Mouse (Mus musculus): Measurements from ENCODE around the gene F11. TPM values are rescaled to one million over a fixed set of nuclear protein-coding genes. Genes with fewer than 3 reads are reported as not detected.

F11 gene
- polyA plus RNA-seq, 1 experiment from 2014 or later = not detected

GRCm38 (mm10) chr8:45239363-45239762 lies 22.5 kb downstream of the F11 start:
- H3K4me3 ChIP-seq (replicated peaks) = no peak overlapping the region

GRCm38 (mm10) chr8:45238282-45238681 lies 23.5 kb downstream of the F11 start:
- H3K4me2 ChIP-seq (replicated peaks) = no peak overlapping the region
- 24% methylated on average over 3 of the region's 3 CpGs for WGBS
- no peaks in the 10 kb centered on the region for H3K4me1 ChIP-seq
- 0 out of 2 replicates have a peak, but pooled peaks cover 4% of the 10 kb centered on the region for H3K27me3 ChIP-seq
- no peak overlapping the region for H3K9ac ChIP-seq
- H3K36me3 ChIP-seq = no peaks in the 10 kb centered on the region
- no peak overlapping the region for H3K27ac ChIP-seq (replicated peaks)
- H3K9me3 ChIP-seq (replicated peaks) = no peaks in the 10 kb centered on the region
- H3K4me3 ChIP-seq (replicated peaks) = no peak overlapping the region
- ATAC-seq (ENCODE audit: insufficient number of reproducible peaks, low FRiP score, low TSS enrichment, low read depth) = no peak

More at GRCm38 (mm10) chr8:45239363-45239762, 22.5 kb downstream of the F11 start:
- no peaks in the 10 kb centered on the region for H3K36me3 ChIP-seq
- H3K9me3 ChIP-seq (replicated peaks) = no peaks in the 10 kb centered on the region
- no peak overlapping the region for H3K27ac ChIP-seq (replicated peaks)
- 0 out of 2 replicates have a peak, but pooled peaks cover 4% of the 10 kb centered on the region for H3K27me3 ChIP-seq
- no peaks in the 10 kb centered on the region for H3K4me1 ChIP-seq
- H3K4me2 ChIP-seq (replicated peaks) = no peak overlapping the region
- WGBS = 76% methylated on average over 8 of the region's 8 CpGs
- no peak for ATAC-seq (ENCODE audit: insufficient number of reproducible peaks, low FRiP score, low TSS enrichment, low read depth)
- no peak overlapping the region for H3K9ac ChIP-seq

DNA sequence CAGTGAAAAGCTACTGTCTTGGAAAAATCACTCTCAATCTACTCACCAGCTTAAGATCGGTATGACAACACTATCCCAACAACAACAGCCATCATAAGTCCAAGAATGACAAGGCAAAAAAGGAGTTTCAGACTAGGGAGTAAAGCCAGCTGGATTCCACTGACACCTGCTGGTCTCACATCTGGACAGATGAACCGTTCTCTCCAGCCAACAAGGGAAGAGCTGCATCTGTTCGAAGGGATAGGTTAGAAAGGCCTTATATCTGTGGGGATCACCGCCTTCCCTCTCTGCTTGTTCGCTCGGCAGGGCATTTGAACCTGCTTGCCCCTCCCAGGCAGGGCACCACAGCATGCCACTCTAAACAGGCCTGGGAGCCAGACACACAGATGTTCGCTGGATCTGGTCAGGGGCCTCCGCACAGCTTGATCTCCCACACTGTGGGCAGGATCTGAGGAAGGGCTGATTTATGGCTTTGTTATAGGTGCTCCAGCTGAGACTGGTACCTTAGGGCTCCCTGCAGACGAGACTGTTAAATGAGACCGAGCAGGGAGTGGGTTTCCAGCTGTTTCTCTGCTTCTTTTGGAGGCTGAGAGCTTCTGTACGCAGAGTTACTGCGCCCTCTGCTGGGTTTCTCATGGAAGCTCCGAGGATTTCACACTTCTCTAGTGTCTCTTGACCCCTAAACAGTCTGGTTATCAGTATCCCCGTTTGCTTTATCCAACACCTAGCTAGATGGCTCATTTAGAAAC lies 25.5 kb downstream of the F11 start:
- 0 out of 2 replicates have a peak, but pooled peaks cover 4% of the 10 kb centered on the region for H3K27me3 ChIP-seq
- WGBS = 19% methylated on average over 14 of the region's 14 CpGs
- H3K4me2 ChIP-seq (replicated peaks) = peak overlapping the region; percentile 41
- no peaks in the 10 kb centered on the region for H3K4me1 ChIP-seq
- H3K9me3 ChIP-seq (replicated peaks) = no peaks in the 10 kb centered on the region
- H3K4me3 ChIP-seq (replicated peaks) = no peak overlapping the region
- H3K27ac ChIP-seq (replicated peaks) = no peak overlapping the region
- H3K9ac ChIP-seq = 0 out of 2 replicates have a peak overlapping the region, but pooled peaks have one; percentile 5
- ATAC-seq (ENCODE audit: insufficient number of reproducible peaks, low FRiP score, low TSS enrichment, low read depth) = 0 out of 2 replicates have a peak, but pooled peaks have one; percentile 31
- no peaks in the 10 kb centered on the region for H3K36me3 ChIP-seq

DNA sequence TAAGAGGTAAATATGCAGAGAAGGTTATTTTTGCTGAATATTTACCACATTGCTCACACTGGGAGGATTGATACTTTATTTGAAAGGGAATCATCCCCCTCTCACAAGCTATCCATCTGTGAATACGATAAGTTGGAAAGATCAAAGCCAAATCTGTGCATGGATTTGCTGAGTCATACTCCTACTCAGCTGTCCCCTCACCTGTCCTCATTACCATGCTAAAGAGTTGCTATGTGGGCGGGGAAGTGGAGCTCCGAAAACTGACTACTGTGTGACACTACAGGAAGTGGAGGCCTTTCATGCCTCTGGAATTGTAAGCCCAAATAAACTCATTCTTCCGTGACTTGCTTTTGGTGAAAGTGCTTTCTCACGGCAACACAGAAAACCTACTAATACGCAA lies 26.6 kb downstream of the F11 start:
- no peaks in the 10 kb centered on the region for H3K36me3 ChIP-seq
- no peaks in the 10 kb centered on the region for H3K9me3 ChIP-seq (replicated peaks)
- no peaks in the 10 kb centered on the region for H3K4me1 ChIP-seq
- H3K9ac ChIP-seq = no peak overlapping the region
- no peak overlapping the region for H3K27ac ChIP-seq (replicated peaks)
- WGBS = 80% methylated on average over 6 of the region's 6 CpGs
- no peak overlapping the region for H3K4me3 ChIP-seq (replicated peaks)
- no peak for ATAC-seq (ENCODE audit: insufficient number of reproducible peaks, low FRiP score, low TSS enrichment, low read depth)
- H3K4me2 ChIP-seq (replicated peaks) = no peak overlapping the region
- 0 out of 2 replicates have a peak, but pooled peaks cover 4% of the 10 kb centered on the region for H3K27me3 ChIP-seq

DNA sequence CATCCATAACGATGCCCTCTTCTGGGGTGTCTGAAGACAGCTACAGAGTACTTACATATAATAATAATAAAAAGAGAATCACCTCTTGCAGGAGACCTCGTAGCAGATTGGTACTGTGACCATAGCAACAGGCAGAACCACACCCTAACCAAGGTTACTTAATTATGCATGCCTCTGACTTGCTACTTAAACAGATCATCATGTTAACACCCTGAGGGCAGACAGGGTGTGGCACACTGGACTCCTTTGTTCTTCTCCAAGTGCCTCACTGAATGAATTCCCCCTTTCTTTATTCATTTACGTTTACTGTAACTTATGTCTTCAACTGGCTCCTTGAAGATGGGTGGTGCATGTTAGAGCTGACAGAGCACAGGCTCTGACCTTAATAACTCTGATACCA lies 28.6 kb downstream of the F11 start:
- Histone ChIP-seq H3K27ac (replicated peaks) (no peak overlapping the region), H3K9ac (no peak overlapping the region), H3K4me3 (replicated peaks) (no peak overlapping the region), H3K36me3 (no peaks in the 10 kb centered on the region), H3K4me2 (replicated peaks) (no peak overlapping the region), H3K27me3 (0 out of 2 replicates have a peak, but pooled peaks cover 4% of the 10 kb centered on the region), H3K4me1 (no peaks in the 10 kb centered on the region), H3K9me3 (replicated peaks) (no peaks in the 10 kb centered on the region)
- 43% methylated on average over 3 of the region's 3 CpGs for WGBS
- ATAC-seq (ENCODE audit: insufficient number of reproducible peaks, low FRiP score, low TSS enrichment, low read depth) = no peak

DNA sequence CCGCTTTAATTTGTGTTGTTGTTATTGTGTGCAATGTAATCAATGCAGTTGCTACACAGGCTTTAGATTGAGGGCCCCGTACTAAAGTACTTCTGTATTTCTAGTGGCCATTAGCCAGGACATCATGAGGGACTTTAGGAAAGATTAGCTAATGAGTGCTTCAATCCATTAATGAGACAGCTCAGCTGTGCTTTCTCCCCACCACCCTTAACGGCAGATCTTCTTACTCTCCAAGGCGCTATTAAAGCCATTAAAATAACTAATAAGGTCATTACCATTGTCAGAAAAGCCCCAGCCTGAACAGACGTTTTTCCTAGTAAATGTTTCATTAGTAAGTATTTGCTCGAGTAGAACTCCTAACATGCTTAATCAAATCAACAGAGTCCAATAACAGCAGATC lies 59.4 kb downstream of the F11 start:
- no peak for ATAC-seq (ENCODE audit: insufficient number of reproducible peaks, low FRiP score, low TSS enrichment, low read depth)
- H3K27me3 ChIP-seq = no peaks in the 10 kb centered on the region
- H3K27ac ChIP-seq (replicated peaks) = no peak overlapping the region
- H3K9me3 ChIP-seq (replicated peaks) = no peaks in the 10 kb centered on the region
- H3K4me3 ChIP-seq (replicated peaks) = no peak overlapping the region
- H3K4me2 ChIP-seq (replicated peaks) = no peak overlapping the region
- 73% methylated on average over 6 of the region's 6 CpGs for WGBS
- no peak overlapping the region for H3K9ac ChIP-seq
- no peaks in the 10 kb centered on the region for H3K4me1 ChIP-seq
- no peaks in the 10 kb centered on the region for H3K36me3 ChIP-seq

DNA sequence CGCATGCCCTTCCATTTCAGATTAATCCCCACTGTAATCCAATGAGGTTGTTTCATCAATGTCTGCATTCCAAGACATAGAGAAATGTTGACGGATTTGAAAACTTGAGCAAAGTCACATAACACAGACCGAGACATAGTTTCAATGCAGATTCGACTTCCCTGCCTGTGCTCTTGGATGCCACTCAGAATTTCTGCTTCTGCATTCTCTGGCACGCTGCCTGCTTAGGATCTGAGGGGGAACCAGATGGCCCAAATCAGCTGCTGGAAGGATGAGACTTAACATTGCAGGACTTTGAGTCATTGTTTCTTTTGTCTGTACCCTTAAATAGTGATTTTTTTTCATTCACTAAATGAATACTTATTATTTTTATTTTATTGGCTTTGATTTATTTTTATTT lies 60.2 kb downstream of the F11 start:
- H3K27me3 ChIP-seq = no peaks in the 10 kb centered on the region
- no peak overlapping the region for H3K4me2 ChIP-seq (replicated peaks)
- no peak overlapping the region for H3K4me3 ChIP-seq (replicated peaks)
- H3K9me3 ChIP-seq (replicated peaks) = no peaks in the 10 kb centered on the region
- 42% methylated on average over 5 of the region's 5 CpGs for WGBS
- no peaks in the 10 kb centered on the region for H3K36me3 ChIP-seq
- H3K9ac ChIP-seq = no peak overlapping the region
- ATAC-seq (ENCODE audit: insufficient number of reproducible peaks, low FRiP score, low TSS enrichment, low read depth) = no peak
- no peak overlapping the region for H3K27ac ChIP-seq (replicated peaks)
- no peaks in the 10 kb centered on the region for H3K4me1 ChIP-seq

DNA sequence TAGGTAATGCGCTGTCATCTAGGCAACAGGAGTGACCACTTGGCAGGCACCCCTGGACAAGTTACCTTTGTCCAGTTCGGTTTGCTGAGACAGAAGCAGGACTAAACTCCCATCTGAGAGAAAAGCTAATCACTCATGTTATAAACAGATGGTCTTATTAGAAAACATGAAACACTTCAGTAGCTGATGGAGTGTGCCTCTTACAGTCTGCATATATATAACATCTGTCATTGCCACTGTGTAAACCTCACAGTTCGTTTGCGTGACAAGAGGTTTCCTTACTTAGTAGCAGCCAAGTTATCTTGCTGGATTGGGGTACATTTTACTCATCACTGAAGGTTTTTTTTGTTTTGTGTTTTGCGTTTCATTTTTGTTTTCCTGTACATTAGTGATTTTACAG lies 64.5 kb downstream of the F11 start:
- no peaks in the 10 kb centered on the region for H3K36me3 ChIP-seq
- no peak for ATAC-seq (ENCODE audit: insufficient number of reproducible peaks, low FRiP score, low TSS enrichment, low read depth)
- H3K4me1 ChIP-seq = no peaks in the 10 kb centered on the region
- no peak overlapping the region for H3K4me2 ChIP-seq (replicated peaks)
- H3K4me3 ChIP-seq (replicated peaks) = no peak overlapping the region
- H3K9me3 ChIP-seq (replicated peaks) = no peaks in the 10 kb centered on the region
- no peak overlapping the region for H3K27ac ChIP-seq (replicated peaks)
- WGBS = 87% methylated on average over 5 of the region's 5 CpGs
- no peak overlapping the region for H3K9ac ChIP-seq
- H3K27me3 ChIP-seq = no peaks in the 10 kb centered on the region

DNA sequence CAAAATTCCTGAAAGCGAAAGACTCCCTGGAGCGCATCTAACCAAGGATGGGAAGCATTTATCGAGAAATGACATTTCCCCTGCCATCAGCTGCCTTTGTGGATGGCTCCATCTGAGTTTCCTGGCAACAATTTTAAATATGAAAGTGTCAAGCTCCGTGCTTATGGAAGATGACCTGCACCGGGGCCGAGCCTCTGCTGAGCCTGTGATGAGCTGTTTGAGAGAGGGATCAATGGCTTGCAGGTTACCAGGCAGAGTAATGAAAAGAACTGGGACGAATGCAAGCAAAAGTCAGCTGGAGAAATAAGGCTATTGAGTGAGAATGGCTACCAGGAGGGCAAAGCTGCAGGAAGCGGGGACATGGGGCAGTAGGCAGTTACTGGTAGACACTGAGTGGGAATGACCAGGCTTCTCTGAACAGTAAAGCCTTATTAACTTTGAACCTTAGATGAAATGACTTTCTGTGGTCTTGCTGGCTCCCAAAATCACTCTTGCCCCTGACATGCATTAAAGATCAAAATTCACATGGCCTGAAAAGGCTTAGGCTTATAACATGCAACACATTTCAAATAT lies 65.8 kb downstream of the F11 start:
- H3K36me3 ChIP-seq = no peaks in the 10 kb centered on the region
- H3K27me3 ChIP-seq = no peaks in the 10 kb centered on the region
- no peaks in the 10 kb centered on the region for H3K4me1 ChIP-seq
- WGBS = 84% methylated on average over 8 of the region's 8 CpGs
- no peaks in the 10 kb centered on the region for H3K9me3 ChIP-seq (replicated peaks)
- H3K9ac ChIP-seq = no peak overlapping the region
- no peak for ATAC-seq (ENCODE audit: insufficient number of reproducible peaks, low FRiP score, low TSS enrichment, low read depth)
- no peak overlapping the region for H3K4me2 ChIP-seq (replicated peaks)
- no peak overlapping the region for H3K4me3 ChIP-seq (replicated peaks)
- no peak overlapping the region for H3K27ac ChIP-seq (replicated peaks)

Other genes starting within 250 kb of the F11 start
- gene Mtnr1a, start 192.9 kb downstream of the F11 start, polyA plus RNA-seq (2015; fragmentation: Nextera tagmentation; extraction: Ambion mirVana) = 0.30 TPM in 1 of 2 replicates, not detected in the other
- 0.25 and 0.32 TPM in 2 replicates for gene Klkb1, start 32.8 kb upstream of the F11 start, polyA plus RNA-seq (2015; fragmentation: Nextera tagmentation; extraction: Ambion mirVana)
- 0.13 TPM in 1 of 2 replicates, not detected in the other for gene Gm45753, start 46.4 kb upstream of the F11 start, polyA plus RNA-seq (2015; fragmentation: Nextera tagmentation; extraction: Ambion mirVana)
- 2.4 and 2.9 TPM in 2 replicates for gene Cyp4v3, start 71.2 kb upstream of the F11 start, polyA plus RNA-seq (2015; fragmentation: Nextera tagmentation; extraction: Ambion mirVana)
- gene Fam149a, start 120.3 kb upstream of the F11 start, polyA plus RNA-seq (2015; fragmentation: Nextera tagmentation; extraction: Ambion mirVana) = 13.9 and 15.7 TPM in 2 replicates
- gene Tlr3, start 149.0 kb upstream of the F11 start, polyA plus RNA-seq (2015; fragmentation: Nextera tagmentation; extraction: Ambion mirVana) = 2.0 and 2.6 TPM in 2 replicates
- gene Sorbs2, start 245.8 kb upstream of the F11 start, polyA plus RNA-seq (2015; fragmentation: Nextera tagmentation; extraction: Ambion mirVana) = 18.1 and 22.3 TPM in 2 replicates